Mouse (Mus musculus) kidney, embryonic 15.5 days (tissue): ENCODE measurements at regions not wholly inside any gene's neighbourhood (a gene's known extent, or its start where the extent isn't known, plus 50 kb on each side); places are given as distances from the start of the nearest gene placed in this dataset.
A peak's percentile ranks its signal among the peaks of the same experiment; 100 is the strongest.

ENCODE experiments used
- ATAC-seq: fragments of 200-750 bp; cut with Nextera tagmentation; replicated peaks from 2 replicates; pipeline ENCODE4 v1.8.0; 2017; ENCODE audit warnings: moderate TSS enrichment; ENCODE audit not compliant: low FRiP score
- H3K27ac ChIP-seq: fragments of 300-500 bp; sonication (generic); 2 replicates; pipeline ENCODE4 v1.5.1; 2015; ENCODE audit warnings: mild to moderate bottlenecking, inconsistent platforms
- H3K27me3 ChIP-seq: fragments of 300-500 bp; sonication (generic); 2 replicates; pipeline ENCODE4 v1.6.1; 2015; ENCODE audit warnings: inconsistent platforms
- H3K36me3 ChIP-seq: fragments of 300-500 bp; sonication (generic); 2 replicates; pipeline ENCODE4 v1.6.1; 2015; ENCODE audit warnings: inconsistent platforms
- H3K4me1 ChIP-seq: fragments of 300-500 bp; sonication (generic); 2 replicates; pipeline ENCODE4 v1.6.1; 2015; ENCODE audit warnings: inconsistent platforms
- H3K4me2 ChIP-seq: fragments of 300-500 bp; sonication (generic); 2 replicates; pipeline ENCODE4 v1.6.1; 2015; ENCODE audit warnings: moderate library complexity, mild to moderate bottlenecking, inconsistent platforms
- H3K4me3 ChIP-seq: fragments of 300-500 bp; sonication (generic); replicated peaks from 2 replicates; pipeline ENCODE4 v1.5.1; 2015; ENCODE audit warnings: mild to moderate bottlenecking, inconsistent platforms
- H3K9ac ChIP-seq: fragments of 300-500 bp; sonication (generic); 2 replicates; pipeline ENCODE4 v1.6.1; 2015; ENCODE audit warnings: mild to moderate bottlenecking, inconsistent platforms
- H3K9me3 ChIP-seq: fragments of 300-500 bp; sonication (generic); replicated peaks from 2 replicates; pipeline ENCODE4 v1.6.1; 2016; ENCODE audit warnings: inconsistent platforms
- WGBS: fragments of 180-500 bp; shearing (Covaris S2); methylation state at CpG from one replicate; pipeline ENCODE4 v1.1.7; 2015; ENCODE audit warnings: mixed read lengths; 5-methylcytosine and 5-hydroxymethylcytosine counted together

- Histone ChIP-seq H3K4me3 (no peak overlapping the region), H3K4me2 (no peak overlapping the region), H3K36me3 (no peaks in the 10 kb centered on the region), H3K9ac (no peak overlapping the region), H3K4me1 (no peaks in the 10 kb centered on the region), H3K27me3 (no peaks in the 10 kb centered on the region), H3K27ac (no peak overlapping the region), H3K9me3 (no peaks in the 10 kb centered on the region)
- no peak for ATAC-seq
- 45% methylated on average over 6 of the region's 6 CpGs for WGBS
Observed at GRCm38 (mm10) chr11:45524720-45525119, 327.1 kb upstream of the Clint1 start.

- 35% methylated on average over 9 of the region's 9 CpGs for WGBS
- H3K9ac ChIP-seq: no peak overlapping the region
- H3K9me3 ChIP-seq: no peaks in the 10 kb centered on the region
- peak; percentile 78 for ATAC-seq
- no peaks in the 10 kb centered on the region for H3K36me3 ChIP-seq
- peak overlapping the region; percentile 51; the same call in 1 of the 2 replicates for H3K27ac ChIP-seq
- no peaks in the 10 kb centered on the region for H3K27me3 ChIP-seq
- no peak overlapping the region for H3K4me3 ChIP-seq
- peaks cover 17% of the 10 kb centered on the region for H3K4me1 ChIP-seq
- H3K4me2 ChIP-seq: no peak overlapping the region
Observed at GRCm38 (mm10) chr11:45531044-45531626, 320.7 kb upstream of the Clint1 start.

DNA sequence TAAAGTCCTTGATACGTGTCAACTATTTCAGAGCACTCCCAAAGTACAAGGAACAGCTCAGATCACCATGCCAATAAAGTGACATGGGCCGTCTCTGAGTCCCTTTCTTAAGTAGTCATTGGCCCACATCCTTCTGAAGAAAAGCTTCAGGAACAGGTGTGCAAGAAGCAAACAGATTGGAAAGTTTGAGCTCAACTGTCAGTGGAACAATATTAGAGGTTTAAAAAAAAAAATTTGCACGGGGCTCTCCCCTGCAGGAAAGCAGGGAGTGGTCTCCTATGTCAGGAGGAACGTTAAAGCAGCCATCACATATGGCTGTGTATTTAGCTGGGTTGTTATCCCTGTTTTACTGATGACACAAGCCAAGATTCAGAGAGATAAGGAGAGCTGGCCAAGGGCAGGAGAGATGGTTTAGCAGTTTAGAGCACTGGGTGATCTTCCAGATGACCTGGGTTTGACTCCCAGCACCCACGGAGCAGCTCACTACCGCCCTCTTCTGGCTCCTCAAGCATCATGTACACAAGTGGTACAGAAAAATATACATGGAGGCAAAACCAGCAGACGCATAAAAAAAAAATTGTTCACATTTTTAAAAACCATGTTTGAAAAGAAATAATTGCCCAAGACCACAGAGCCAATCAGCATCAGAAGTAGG, 318.3 kb upstream of the Clint1 start:
- no peaks in the 10 kb centered on the region for H3K27me3 ChIP-seq
- no peak overlapping the region for H3K9ac ChIP-seq
- H3K4me2 ChIP-seq: no peak overlapping the region
- no peaks in the 10 kb centered on the region for H3K9me3 ChIP-seq
- H3K27ac ChIP-seq: no peak overlapping the region
- no peaks in the 10 kb centered on the region for H3K36me3 ChIP-seq
- 54% methylated on average over 7 of the region's 7 CpGs for WGBS
- no peak for ATAC-seq
- H3K4me3 ChIP-seq: no peak overlapping the region
- peaks cover 23% of the 10 kb centered on the region for H3K4me1 ChIP-seq

DNA sequence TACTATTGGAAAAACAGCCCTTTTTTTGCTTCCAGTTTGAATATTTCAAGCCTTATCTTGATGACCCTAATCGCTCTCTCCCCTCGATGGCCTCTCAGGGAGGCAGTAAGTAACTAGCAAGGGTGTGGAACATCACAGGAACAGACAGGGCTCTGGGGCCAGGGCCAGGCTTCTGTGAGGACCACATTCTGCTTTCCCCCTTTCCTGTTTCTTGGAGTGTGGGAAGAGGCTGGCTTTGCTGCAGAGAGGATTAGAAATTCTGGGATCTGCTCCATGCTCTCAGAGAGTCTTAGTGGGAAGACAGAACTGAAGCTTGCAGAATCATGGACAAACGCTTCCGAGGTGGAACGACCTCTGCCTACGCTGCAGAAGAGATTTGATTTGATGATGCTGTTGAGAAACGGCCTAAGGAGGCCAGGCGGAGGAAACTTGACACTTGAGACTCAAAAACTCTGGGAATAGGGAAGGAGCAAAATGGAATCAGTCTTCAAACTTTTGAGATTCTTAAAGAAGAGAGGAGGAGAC, 316.3 kb upstream of the Clint1 start:
- 10% methylated on average over 8 of the region's 8 CpGs for WGBS
- Histone ChIP-seq H3K4me1 (peaks cover 26% of the 10 kb centered on the region), H3K4me2 (0 out of 2 replicates have a peak overlapping the region, but pooled peaks have one; percentile 4), H3K36me3 (no peaks in the 10 kb centered on the region), H3K9me3 (no peaks in the 10 kb centered on the region), H3K4me3 (no peak overlapping the region), H3K27ac (peak overlapping the region; percentile 49), H3K27me3 (no peaks in the 10 kb centered on the region), H3K9ac (no peak overlapping the region)
- ATAC-seq: no peak

DNA sequence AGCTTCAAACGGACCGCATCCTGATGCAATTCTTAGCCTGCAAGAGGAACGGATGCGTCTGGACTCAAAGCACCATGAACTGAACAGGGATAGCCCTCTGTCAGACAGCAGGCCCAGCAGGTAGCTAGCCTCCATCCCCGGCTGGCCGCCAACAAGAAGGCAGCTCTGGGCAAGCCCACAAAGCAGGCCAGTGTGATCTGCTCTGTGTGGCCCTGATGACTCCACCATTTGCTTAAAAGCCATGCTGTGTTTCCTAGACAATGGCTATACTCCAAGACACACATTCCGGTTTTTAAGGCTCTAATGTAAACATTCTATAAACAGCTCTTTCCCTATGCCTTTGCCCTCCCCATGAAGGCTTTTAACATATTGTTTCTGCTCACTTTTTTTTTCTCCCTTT, 313.8 kb upstream of the Clint1 start:
- ATAC-seq: no peak
- no peak overlapping the region for H3K4me2 ChIP-seq

GRCm38 (mm10) chr11:45539459-45539858, 312.4 kb upstream of the Clint1 start:
- Histone ChIP-seq H3K36me3 (no peaks in the 10 kb centered on the region), H3K27me3 (no peaks in the 10 kb centered on the region), H3K4me3 (no peak overlapping the region), H3K4me1 (peaks cover 17% of the 10 kb centered on the region), H3K9me3 (no peaks in the 10 kb centered on the region), H3K9ac (no peak overlapping the region), H3K4me2 (no peak overlapping the region), H3K27ac (no peak overlapping the region)
- 29% methylated on average over 4 of the region's 4 CpGs for WGBS
- peak; percentile 76 for ATAC-seq

More for the DNA sequence above, 313.8 kb upstream of the Clint1 start:
- Histone ChIP-seq H3K4me1 (peaks cover 17% of the 10 kb centered on the region), H3K36me3 (no peaks in the 10 kb centered on the region), H3K27me3 (no peaks in the 10 kb centered on the region), H3K9ac (no peak overlapping the region), H3K4me3 (no peak overlapping the region), H3K27ac (0 out of 2 replicates have a peak overlapping the region, but pooled peaks have one; percentile 22), H3K9me3 (no peaks in the 10 kb centered on the region)
- WGBS: 76% methylated on average over 7 of the region's 7 CpGs

- H3K9me3 ChIP-seq: no peaks in the 10 kb centered on the region
- WGBS: 90% methylated on average over 3 of the region's 3 CpGs
- H3K36me3 ChIP-seq: no peaks in the 10 kb centered on the region
- no peaks in the 10 kb centered on the region for H3K4me1 ChIP-seq
- H3K9ac ChIP-seq: no peak overlapping the region
- H3K4me2 ChIP-seq: no peak overlapping the region
- H3K4me3 ChIP-seq: no peak overlapping the region
- ATAC-seq: no peak
- H3K27me3 ChIP-seq: no peaks in the 10 kb centered on the region
- H3K27ac ChIP-seq: no peak overlapping the region
Observed at GRCm38 (mm10) chr11:45544531-45544930, 307.3 kb upstream of the Clint1 start.

DNA sequence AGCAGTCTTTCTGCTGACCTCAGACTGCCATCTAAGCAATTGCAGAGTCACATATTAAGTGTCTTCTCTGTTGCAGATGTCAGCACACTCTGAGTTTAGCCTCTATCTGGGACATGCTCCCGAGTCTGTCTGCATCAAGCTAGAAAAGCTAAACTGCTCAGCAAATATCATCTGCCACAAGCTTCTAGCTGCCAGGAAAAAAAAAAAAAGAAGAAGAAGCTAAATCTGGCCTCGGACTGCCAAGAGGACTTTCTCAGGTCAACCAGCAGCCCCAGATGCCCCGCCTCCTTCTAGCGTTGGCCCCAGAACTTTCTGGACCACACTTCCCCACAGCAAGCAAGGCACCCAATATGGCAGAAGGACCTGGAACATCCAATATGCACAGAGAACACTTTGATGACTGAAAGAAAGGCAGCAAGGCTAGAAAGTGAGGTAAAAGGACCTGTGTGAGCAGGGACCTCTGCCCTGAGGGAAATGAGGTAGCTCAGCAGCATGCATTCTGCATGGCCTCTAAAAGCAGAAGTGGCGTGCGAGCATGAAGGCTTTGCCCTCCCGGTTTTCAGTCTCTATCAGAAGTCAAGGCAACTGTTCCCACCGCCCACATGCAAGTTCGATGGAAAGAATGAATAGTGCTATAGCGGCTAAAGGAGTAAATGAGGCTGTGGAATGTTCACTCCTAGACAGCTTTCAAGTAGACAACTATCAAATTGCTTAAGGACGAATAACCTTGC, 305.8 kb upstream of the Clint1 start:
- no peak overlapping the region for H3K4me3 ChIP-seq
- peaks cover 7% of the 10 kb centered on the region; the same call in 1 of the 2 replicates for H3K4me1 ChIP-seq
- no peaks in the 10 kb centered on the region for H3K36me3 ChIP-seq
- H3K4me2 ChIP-seq: no peak overlapping the region
- no peak overlapping the region for H3K27ac ChIP-seq
- H3K27me3 ChIP-seq: peaks cover 8% of the 10 kb centered on the region
- whole genome bisulfite sequencing: 75% methylated on average over 11 of the region's 11 CpGs
- ATAC-seq: no peak
- H3K9ac ChIP-seq: no peak overlapping the region
- no peaks in the 10 kb centered on the region for H3K9me3 ChIP-seq

DNA sequence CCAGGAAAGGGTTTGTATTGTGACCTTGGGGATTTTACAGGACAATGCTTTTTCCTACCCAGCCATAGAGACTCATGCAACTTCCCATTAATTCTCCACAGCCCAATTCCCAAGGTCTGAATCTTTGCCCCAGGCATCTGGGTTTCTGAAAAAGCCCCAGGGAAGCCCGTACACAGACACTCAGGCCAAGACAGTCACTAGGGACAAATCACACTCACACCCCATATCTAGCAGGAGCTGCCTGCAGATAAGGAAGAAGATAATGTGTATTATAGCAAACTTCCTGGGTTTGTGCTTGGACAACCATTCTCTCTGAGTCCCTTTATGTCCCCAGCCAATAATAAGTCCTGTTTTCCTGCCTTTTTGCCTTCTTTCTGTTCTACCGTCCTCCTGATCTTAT, 305.0 kb upstream of the Clint1 start:
- Histone ChIP-seq H3K9ac (no peak overlapping the region), H3K27ac (no peak overlapping the region), H3K4me3 (no peak overlapping the region), H3K36me3 (no peaks in the 10 kb centered on the region), H3K4me1 (peaks cover 7% of the 10 kb centered on the region; the same call in 1 of the 2 replicates), H3K27me3 (peaks cover 12% of the 10 kb centered on the region), H3K9me3 (no peaks in the 10 kb centered on the region), H3K4me2 (no peak overlapping the region)
- 66% methylated on average over 2 of the region's 2 CpGs for WGBS
- ATAC-seq: no peak

DNA sequence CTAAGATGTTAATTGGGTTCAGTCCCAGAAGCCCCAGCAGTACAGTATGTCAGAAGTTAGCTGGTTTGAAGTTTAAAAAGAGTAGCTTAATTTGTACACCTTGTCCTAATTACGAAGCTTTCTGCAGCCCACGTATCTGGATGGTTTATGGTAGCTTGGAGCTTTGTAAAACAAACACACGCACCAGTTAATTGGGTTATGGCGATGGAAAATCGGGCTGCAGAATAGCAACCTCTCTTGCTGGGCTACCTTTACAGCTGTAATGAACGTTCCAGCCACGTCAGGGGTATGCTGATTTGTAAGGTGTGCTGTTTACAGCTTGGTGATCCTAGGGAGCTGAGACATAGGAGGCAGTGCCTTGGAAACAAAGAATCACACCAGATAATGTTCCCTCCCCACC, 301.5 kb upstream of the Clint1 start:
- Histone ChIP-seq H3K9ac (no peak overlapping the region), H3K36me3 (no peaks in the 10 kb centered on the region), H3K9me3 (no peaks in the 10 kb centered on the region), H3K4me3 (no peak overlapping the region), H3K27ac (no peak overlapping the region), H3K4me1 (peaks cover 7% of the 10 kb centered on the region; the same call in 1 of the 2 replicates), H3K4me2 (0 out of 2 replicates have a peak overlapping the region, but pooled peaks have one; percentile 7), H3K27me3 (peaks cover 19% of the 10 kb centered on the region)
- ATAC-seq: no peak
- WGBS: 22% methylated on average over 7 of the region's 7 CpGs

DNA sequence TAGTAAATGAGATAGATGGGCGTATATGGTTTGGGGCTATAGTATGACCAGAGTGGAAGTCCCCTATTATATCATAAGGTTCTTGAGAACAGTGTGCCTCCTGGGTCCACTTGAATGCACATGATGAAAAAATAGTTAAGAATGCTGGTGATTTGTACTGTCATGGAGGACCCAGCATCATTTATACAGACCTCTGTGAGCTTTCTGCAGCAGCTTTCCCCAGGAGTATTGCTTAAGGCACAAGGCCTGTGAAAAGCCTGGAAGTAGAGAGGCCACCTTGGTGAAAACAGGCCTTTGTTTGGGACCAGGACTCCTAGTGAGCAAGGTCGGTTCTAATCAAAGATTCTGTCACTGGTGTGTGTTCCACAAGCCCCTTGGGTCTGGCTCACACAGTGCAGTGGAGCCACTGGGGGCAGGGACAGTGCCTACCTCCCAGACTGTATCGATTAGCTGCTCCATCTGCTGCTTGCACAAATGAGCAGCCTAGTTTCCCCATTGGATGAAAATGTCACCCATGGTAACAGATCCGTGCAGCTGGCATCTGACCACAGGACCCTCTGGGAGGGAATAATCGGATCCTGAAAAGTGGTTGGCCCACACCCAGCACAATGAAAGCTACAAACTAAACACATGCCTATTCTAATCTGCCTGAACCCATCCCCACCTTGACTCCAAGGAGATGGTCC, 274.2 kb upstream of the Clint1 start:
- 71% methylated on average over 5 of the region's 5 CpGs for WGBS
- Histone ChIP-seq H3K27me3 (no peaks in the 10 kb centered on the region), H3K36me3 (no peaks in the 10 kb centered on the region), H3K9ac (no peak overlapping the region), H3K27ac (no peak overlapping the region), H3K4me3 (no peak overlapping the region), H3K4me2 (no peak overlapping the region), H3K9me3 (no peaks in the 10 kb centered on the region), H3K4me1 (no peaks in the 10 kb centered on the region)
- ATAC-seq: no peak

DNA sequence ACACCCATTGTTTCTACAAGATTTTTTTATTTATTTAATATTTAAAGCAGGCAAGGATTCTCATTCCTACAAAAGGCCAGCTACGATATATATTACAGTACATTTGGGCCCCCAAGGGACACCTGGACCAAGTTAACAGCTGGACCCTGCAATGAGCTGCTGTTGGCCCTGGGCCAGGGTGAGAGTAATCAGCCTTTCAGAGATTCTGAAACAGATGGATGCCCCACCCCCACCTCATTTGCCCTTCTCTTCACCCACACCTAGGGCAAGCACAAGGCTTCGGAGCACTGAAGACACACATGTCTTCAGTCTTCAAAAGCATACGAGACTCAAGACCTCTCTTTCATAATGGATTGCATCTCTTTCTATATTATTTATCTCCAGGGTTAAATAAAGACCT, 259.5 kb upstream of the Clint1 start:
- no peak overlapping the region for H3K9ac ChIP-seq
- no peak overlapping the region for H3K27ac ChIP-seq
- H3K27me3 ChIP-seq: no peaks in the 10 kb centered on the region
- no peak for ATAC-seq
- no peaks in the 10 kb centered on the region for H3K9me3 ChIP-seq
- H3K4me3 ChIP-seq: no peak overlapping the region
- no peaks in the 10 kb centered on the region for H3K4me1 ChIP-seq
- H3K4me2 ChIP-seq: no peak overlapping the region
- WGBS: 58% methylated on average over 3 of the region's 3 CpGs
- no peaks in the 10 kb centered on the region for H3K36me3 ChIP-seq
